Mouse (Mus musculus) embryonic fibroblast, embryonic 13.5 days (primary cell): ENCODE data around the gene Cox4i1.

Experiments
- CTCF ChIP-seq: IDR thresholded peaks from 2 replicates; pipeline ENCODE4 v1.5.1; 2011; ENCODE audit warnings: mild to moderate bottlenecking, control low read depth, low read length, moderate library complexity, borderline replicate concordance; ENCODE audit not compliant: insufficient read depth
- POLR2A ChIP-seq: IDR thresholded peaks from 2 replicates; pipeline ENCODE4 v1.6.1; 2011; ENCODE audit warnings: low read depth, mild to moderate bottlenecking, control low read depth, low read length, moderate library complexity

- TF ChIP-seq CTCF (no peak), POLR2A (no peak)
These were observed 48.5 kb upstream of the Cox4i1 start for GRCm38 (mm10) chr8:120619235-120620180.
